Mouse (Mus musculus) neutrophil, adult 5-6 weeks (primary cell): ENCODE measurements around the gene Krtap29-1. TPM values are rescaled to one million over a fixed set of nuclear protein-coding genes. Genes with fewer than 3 reads are reported as not detected.

ENCODE experiments used
- ATAC-seq: fragments of 151-379, 151-347 bp; 2 replicates; pipeline ENCODE4 v1.8.0; 2017; ENCODE audit warnings: mild to moderate bottlenecking, moderate TSS enrichment; ENCODE audit not compliant: insufficient number of reproducible peaks, poor library complexity, low FRiP score, severe bottlenecking; ENCODE audit errors: extremely low read depth
- total RNA-seq: library from RNA; stranded (forward); fragments of 200-1000 nt; gene quantifications from 2 replicates; pipeline ENCODE4 v1.2.3, GENCODE M21; 2017

The Krtap29-1 gene
- total RNA-seq, 1 experiment from 2014 or later, result not detected

- no peak for ATAC-seq
Measured at GRCm38 (mm10) chr11:99982731-99983130, 3.9 kb upstream of the Krtap29-1 start.

- ATAC-seq, result no peak
Measured at GRCm38 (mm10) chr11:99965961-99966360, 12.9 kb downstream of the Krtap29-1 start.

GRCm38 (mm10) chr11:99964213-99964612, 14.6 kb downstream of the Krtap29-1 start:
- ATAC-seq, result no peak

GRCm38 (mm10) chr11:99948175-99948574, 30.7 kb downstream of the Krtap29-1 start, which contains the start of gene Krtap9-5:
Gene Krtap9-5 (plus strand): TSS chr11:99948475.
- ATAC-seq, result no peak

GRCm38 (mm10) chr11:99937751-99938264, 41.0 kb downstream of the Krtap29-1 start:
- ATAC-seq, result no peak

GRCm38 (mm10) chr11:99935991-99936390, 42.9 kb downstream of the Krtap29-1 start, which contains the start of gene Krtap31-2:
Gene Krtap31-2 (plus strand): TSS chr11:99936291.
- no peak for ATAC-seq

Other genes with a start within 250 kb of the Krtap29-1 start
- not detected in 2 replicates for gene Gm14180, start 244.8 kb downstream of the Krtap29-1 start, total RNA-seq
- not detected in 2 replicates for gene Gm11595, start 206.1 kb downstream of the Krtap29-1 start, total RNA-seq
- gene Krtap4-8, start 198.3 kb downstream of the Krtap29-1 start, total RNA-seq, result not detected in 2 replicates
- not detected in 2 replicates for gene Krtap4-9, start 193.9 kb downstream of the Krtap29-1 start, total RNA-seq
- gene Gm11596, start 185.6 kb downstream of the Krtap29-1 start, total RNA-seq, result not detected in 2 replicates
- not detected in 2 replicates for gene Gm11569, start 180.1 kb downstream of the Krtap29-1 start, total RNA-seq
- not detected in 2 replicates for gene Gm11554, start 174.6 kb downstream of the Krtap29-1 start, total RNA-seq
- gene Krtap4-13, start 169.2 kb downstream of the Krtap29-1 start, total RNA-seq, result not detected in 2 replicates
- not detected in 2 replicates for gene Gm11564, start 163.4 kb downstream of the Krtap29-1 start, total RNA-seq
- not detected in 2 replicates for gene 2300003K06Rik, start 141.0 kb downstream of the Krtap29-1 start, total RNA-seq
- not detected in 2 replicates for gene Krtap4-16, start 127.4 kb downstream of the Krtap29-1 start, total RNA-seq
- not detected in 2 replicates for gene Gm11568, start 121.1 kb downstream of the Krtap29-1 start, total RNA-seq
- gene Gm11559, start 114.6 kb downstream of the Krtap29-1 start, total RNA-seq, result not detected in 2 replicates
- gene Krtap9-1, start 105.7 kb downstream of the Krtap29-1 start, total RNA-seq, result not detected in 2 replicates
- not detected in 2 replicates for gene Gm11567, start 99.9 kb downstream of the Krtap29-1 start, total RNA-seq
- not detected in 2 replicates for gene Krtap31-1, start 71.1 kb downstream of the Krtap29-1 start, total RNA-seq
- not detected in 2 replicates for gene Gm11565, start 64.3 kb downstream of the Krtap29-1 start, total RNA-seq
- not detected in 2 replicates for gene Krtap31-2, start 42.8 kb downstream of the Krtap29-1 start, total RNA-seq
- gene Krtap9-5, start 30.6 kb downstream of the Krtap29-1 start, total RNA-seq, result not detected in 2 replicates
- gene Krtap16-1, start 7.5 kb upstream of the Krtap29-1 start, total RNA-seq, result not detected in 2 replicates
- gene Krtap17-1, start 14.9 kb upstream of the Krtap29-1 start, total RNA-seq, result not detected in 2 replicates
- not detected in 2 replicates for gene Krt33a, start 37.2 kb upstream of the Krtap29-1 start, total RNA-seq
- gene Krt33b, start 50.8 kb upstream of the Krtap29-1 start, total RNA-seq, result not detected in 2 replicates
- not detected in 2 replicates for gene Krt34, start 62.5 kb upstream of the Krtap29-1 start, total RNA-seq
- gene Krt31, start 71.5 kb upstream of the Krtap29-1 start, total RNA-seq, result not detected in 2 replicates
- gene Krt32, start 109.2 kb upstream of the Krtap29-1 start, total RNA-seq, result not detected in 2 replicates
- not detected in 2 replicates for gene Krt35, start 117.2 kb upstream of the Krtap29-1 start, total RNA-seq
- gene Krt36, start 126.6 kb upstream of the Krtap29-1 start, total RNA-seq, result not detected in 2 replicates
- gene Krt13, start 142.5 kb upstream of the Krtap29-1 start, total RNA-seq, result 15.4 and 23.3 TPM in 2 replicates
- gene Krt15, start 156.9 kb upstream of the Krtap29-1 start, total RNA-seq, result 1.4 and 2.3 TPM in 2 replicates
- 0.74 and 4.9 TPM in 2 replicates for gene Krt19, start 169.6 kb upstream of the Krtap29-1 start, total RNA-seq
- gene Krt9, start 214.2 kb upstream of the Krtap29-1 start, total RNA-seq, result not detected in 2 replicates
- not detected in 2 replicates for gene Krt14, start 228.5 kb upstream of the Krtap29-1 start, total RNA-seq